In genomic region chr7:30973501-30974289, GRCm38 (mm10) we compare ENCODE assay signal across 8 mouse cellular contexts. TPM values are rescaled to one million over a fixed set of nuclear protein-coding genes. Genes with fewer than 3 reads are reported as not detected.
DNase-seq lines count a peak whose midpoint lies in the region; ATAC-seq and TF ChIP-seq lines count a peak whose summit lies in the region.

Fam187b (plus strand) TSS chr7:30973790.

- peak within 1 kb of the TSS; percentile 87 for H3K27ac ChIP-seq in intestine, embryonic 15.5 days
- H3K27ac ChIP-seq in limb, embryonic 13.5 days: no peak within 1 kb of the TSS; the same call in 1 of the 2 replicates
- H3K27ac ChIP-seq in midbrain, embryonic 15.5 days: no peak within 1 kb of the TSS
- H3K27ac ChIP-seq in spleen, adult 2 months (ENCODE audit: insufficient read depth, low read length): no peak within 1 kb of the TSS

- peak within 1 kb of the TSS; percentile 60 for H3K9ac ChIP-seq in intestine, embryonic 15.5 days
- H3K9ac ChIP-seq in limb, embryonic 13.5 days: peak within 1 kb of the TSS; percentile 64
- H3K9ac ChIP-seq in midbrain, embryonic 15.5 days: no peak within 1 kb of the TSS; the same call in 1 of the 2 replicates

- H3K27me3 ChIP-seq in intestine, embryonic 15.5 days (replicated peaks): peaks cover 8% of the 10 kb centered on the region
- peaks cover 23% of the 10 kb centered on the region for H3K27me3 ChIP-seq in limb, embryonic 13.5 days
- H3K27me3 ChIP-seq in midbrain, embryonic 15.5 days (replicated peaks): peaks cover 20% of the 10 kb centered on the region
- peaks cover 3% of the 10 kb centered on the region; the same call in 1 of the 2 replicates for H3K27me3 ChIP-seq in spleen, adult 2 months (ENCODE audit: control insufficient read depth, insufficient read depth, low read length)

- ATAC-seq in intestine, embryonic 15.5 days: peak; percentile 96
- ATAC-seq in limb, embryonic 13.5 days (ENCODE audit: low FRiP score, low read depth): peak; percentile 83
- peak; percentile 80 for ATAC-seq in midbrain, embryonic 15.5 days (replicated peaks)

- H3K4me2 ChIP-seq in intestine, embryonic 15.5 days (replicated peaks): peak within 1 kb of the TSS; percentile 59
- H3K4me2 ChIP-seq in limb, embryonic 13.5 days (replicated peaks): peak within 1 kb of the TSS; percentile 76
- peak within 1 kb of the TSS; percentile 51 for H3K4me2 ChIP-seq in midbrain, embryonic 15.5 days

- DNase-seq in layer of hippocampus, adult 11-12 months (ENCODE audit: low spot score): peak; percentile 78
- no peak for DNase-seq in layer of hippocampus, adult 9-10 months (ENCODE audit: low spot score)
- peak; percentile 78 for DNase-seq in embryo, embryonic 11.5 days (ENCODE audit: low read depth, low spot score)
- peak; percentile 69 to 85 for DNase-seq in gastrocnemius, postnatal 4 days (ENCODE audit: low spot score in 2 of 2)
- DNase-seq in spleen, adult 2 months (ENCODE audit: low read depth in 1 of 2, low spot score in 2 of 2): peak; percentile 80 to 88

- peaks cover 10% of the 10 kb centered on the region; the same call in 1 of the 2 replicates for H3K4me1 ChIP-seq in intestine, embryonic 15.5 days (replicated peaks)
- peaks cover 18% of the 10 kb centered on the region for H3K4me1 ChIP-seq in limb, embryonic 13.5 days
- peaks cover 9% of the 10 kb centered on the region for H3K4me1 ChIP-seq in midbrain, embryonic 15.5 days
- H3K4me1 ChIP-seq in spleen, adult 2 months (ENCODE audit: control insufficient read depth, insufficient read depth, insufficient read length): peaks cover 8% of the 10 kb centered on the region; the same call in 1 of the 2 replicates

- TF ChIP-seq POLR2A in spleen, adult 2 months (IDR thresholded peaks at IDR 0.05; ENCODE audit: low read depth, low read length): no peak

- WGBS in intestine, embryonic 15.5 days: under 1% methylated on average over 37 of the region's 37 CpGs
- WGBS in limb, embryonic 13.5 days: 1% methylated on average over 37 of the region's 37 CpGs
- 0% methylated on average over 37 of the region's 37 CpGs for WGBS in midbrain, embryonic 15.5 days
- under 1% methylated on average over 37 of the region's 37 CpGs for WGBS in spleen, adult 2 months

- peak; percentile 95 for TF ChIP-seq CTCF in spleen, adult 2 months (IDR thresholded peaks at IDR 0.05; ENCODE audit: extremely low read depth, insufficient read depth, insufficient read length, insufficient replicate concordance)

- H3K4me3 ChIP-seq in intestine, embryonic 15.5 days (replicated peaks): peak within 1 kb of the TSS; percentile 56
- H3K4me3 ChIP-seq in limb, embryonic 13.5 days: peak within 1 kb of the TSS; percentile 52
- H3K4me3 ChIP-seq in midbrain, embryonic 15.5 days: peak within 1 kb of the TSS; percentile 34
- H3K4me3 ChIP-seq in spleen, adult 2 months (ENCODE audit: extremely low read depth, insufficient read depth, insufficient read length): peak within 1 kb of the TSS; percentile 53

- H3K36me3 ChIP-seq in intestine, embryonic 15.5 days: no peaks in the 10 kb centered on the region
- peaks cover 4% of the 10 kb centered on the region; the same call in 1 of the 2 replicates for H3K36me3 ChIP-seq in limb, embryonic 13.5 days
- H3K36me3 ChIP-seq in midbrain, embryonic 15.5 days (replicated peaks): no peaks in the 10 kb centered on the region
- H3K36me3 ChIP-seq in spleen, adult 2 months (ENCODE audit: control insufficient read depth, insufficient read depth, low read length): no peaks in the 10 kb centered on the region

- H3K9me3 ChIP-seq in intestine, embryonic 15.5 days: no peaks in the 10 kb centered on the region
- H3K9me3 ChIP-seq in limb, embryonic 13.5 days: no peaks in the 10 kb centered on the region
- no peaks in the 10 kb centered on the region for H3K9me3 ChIP-seq in midbrain, embryonic 15.5 days

RNA-seq across cellular contexts. Expression of gene Fam187b, which starts in this region (rescaled TPM):
- under 1 TPM in 1 of 2 experiments, not detected in 1; 0.20 TPM for total RNA-seq in gastrocnemius, postnatal 4 days (2021)
- polyA plus RNA-seq in intestine, embryonic 15.5 days (2015; fragmentation: Nextera tagmentation; extraction: Ambion mirVana): 10.1 and 11.4 TPM in 2 replicates
- polyA plus RNA-seq in limb, embryonic 13.5 days (2015; fragmentation: Nextera tagmentation; extraction: Ambion mirVana): 0.70 and 0.78 TPM in 2 replicates
- 0.23 and 0.68 TPM in 2 replicates for polyA plus RNA-seq in midbrain, embryonic 15.5 days (2015; fragmentation: Nextera tagmentation; extraction: Ambion mirVana)
- polyA plus RNA-seq in spleen, adult 2 months (2012; rRNA removed): 0.35 and 0.63 TPM in 2 replicates

Comparison
In these comparisons a context has a peak if more than half of its experiments do, and no peak if none do; other contexts are left out.
1. Peak in DNase-seq in gastrocnemius, postnatal 4 days; RNA of the gene not detected or under 1 TPM.
2. Peak in ATAC-seq, H3K4me3 ChIP-seq, H3K9ac ChIP-seq and H3K4me2 ChIP-seq in limb, embryonic 13.5 days; RNA of the gene not detected or under 1 TPM.
3. Peak in ATAC-seq, H3K4me3 ChIP-seq and H3K4me2 ChIP-seq in midbrain, embryonic 15.5 days; RNA of the gene not detected or under 1 TPM.
4. Peak in DNase-seq and H3K4me3 ChIP-seq in spleen, adult 2 months; RNA of the gene not detected or under 1 TPM.